Mouse (Mus musculus) gastrocnemius, postnatal 4 days (tissue): ENCODE measurements around the gene Lef1. TPM values are rescaled to one million over a fixed set of nuclear protein-coding genes. Genes with fewer than 3 reads are reported as not detected.

ENCODE experiments used
- DNase-seq, 2 experiments: peaks; one replicate each; pipeline ENCODE4 v3.0.0; 2021 to 2022; ENCODE audit warnings: low spot score in 2 of 2, mixed read lengths in 2 of 2
- total RNA-seq, 2 experiments: library from RNA; stranded (reverse); gene quantifications; 2 replicates each; pipeline ENCODE4 v1.2.3; 2021

Lef1 gene
- total RNA-seq, 2 experiments from 2014 or later: 1.1 to 2.0 TPM

DNA sequence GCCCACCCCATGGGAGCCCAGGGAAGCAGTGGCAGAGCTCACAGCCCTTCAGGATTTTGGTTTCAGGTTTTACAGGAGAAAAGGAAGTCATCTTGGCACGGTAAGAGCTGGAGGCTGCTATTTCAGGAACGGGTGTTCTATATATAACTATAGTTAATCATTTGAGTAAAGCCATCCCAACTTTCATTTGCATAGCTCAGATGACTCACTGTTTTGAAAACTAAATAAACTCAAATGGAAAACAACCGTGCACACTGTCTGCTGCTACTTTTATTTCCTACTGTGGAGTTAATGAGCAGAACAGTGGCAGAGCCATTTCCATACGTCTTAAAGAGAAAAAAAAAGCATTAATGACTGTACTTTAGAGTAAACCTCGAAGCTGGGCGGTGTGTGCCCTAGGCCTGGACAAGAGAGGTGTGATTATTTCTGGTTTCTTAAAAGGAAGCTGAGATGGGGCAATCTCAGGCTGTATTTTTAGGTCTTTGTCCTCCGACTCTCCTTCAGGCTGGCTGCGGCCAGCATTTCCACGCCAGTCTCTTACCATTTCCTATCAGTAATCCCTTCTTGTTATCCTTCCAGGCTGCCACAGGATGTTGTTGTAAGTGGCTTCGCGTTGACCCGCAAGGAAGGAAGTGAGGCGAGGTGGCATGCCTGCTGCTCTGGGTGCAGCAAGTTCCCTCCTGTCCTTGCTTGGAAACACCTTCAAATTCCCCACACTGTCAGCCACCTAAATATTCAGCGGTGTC is 29.2 kb downstream of the Lef1 start:
- no peak for DNase-seq

DNA sequence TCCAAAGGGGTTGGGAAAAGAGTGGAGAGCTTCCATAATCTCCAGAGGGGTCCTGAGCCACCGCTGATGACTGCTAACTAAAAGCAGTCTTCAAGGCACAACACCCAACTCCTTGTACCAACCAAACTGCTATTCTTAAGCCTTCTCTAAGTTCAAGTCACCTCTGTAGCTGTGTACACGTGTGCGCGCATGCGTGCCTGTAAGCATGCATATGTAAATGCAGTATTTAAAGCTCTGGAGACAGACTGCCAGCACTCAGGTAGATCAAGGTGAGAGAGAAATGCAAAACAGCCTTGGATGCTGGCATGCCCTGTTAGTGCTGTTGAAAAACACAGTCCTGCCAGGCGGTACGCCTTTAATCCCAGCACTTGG is 29.8 kb downstream of the Lef1 start:
- no peak for DNase-seq

DNA sequence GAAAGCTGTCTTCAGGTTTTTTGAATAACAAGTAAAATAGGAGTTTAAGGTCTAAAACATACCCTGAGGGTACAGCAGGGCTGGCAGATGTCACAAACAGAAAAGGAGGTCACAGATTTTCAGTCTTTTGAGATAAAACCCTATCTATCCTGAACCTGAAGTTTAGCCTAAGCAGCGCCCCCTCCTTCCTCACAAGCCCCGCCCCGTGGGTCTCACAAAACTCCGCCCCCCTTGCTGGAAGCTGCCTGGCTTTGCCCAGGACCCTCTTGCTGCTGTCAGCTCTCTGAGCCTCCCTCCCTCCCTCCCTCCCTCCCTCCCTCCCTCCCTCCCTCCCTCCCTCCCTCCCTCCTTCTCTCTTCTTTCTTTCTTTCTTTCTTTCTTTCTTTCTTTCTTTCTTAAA is 31.3 kb downstream of the Lef1 start:
- no peak for DNase-seq

DNA sequence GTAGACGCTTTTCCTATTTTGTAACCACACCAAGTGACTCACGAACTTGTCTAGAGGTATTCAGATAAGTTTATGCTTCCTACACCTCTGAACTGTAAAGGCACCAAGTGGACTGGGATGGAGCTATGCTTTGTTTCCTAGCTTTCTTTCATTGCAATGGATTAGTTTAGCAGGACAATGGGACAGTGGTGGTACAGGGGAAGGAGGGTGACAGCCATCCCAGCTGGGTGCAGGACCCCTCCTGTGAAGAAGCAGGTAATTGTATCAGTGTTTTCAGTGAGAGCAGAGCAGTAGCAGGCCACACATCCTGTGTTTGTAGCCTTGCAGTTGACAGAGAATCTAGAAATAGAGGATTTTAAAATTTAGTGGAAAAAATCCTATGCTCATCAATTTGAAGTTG is 34.0 kb downstream of the Lef1 start:
- DNase-seq: no peak

DNA sequence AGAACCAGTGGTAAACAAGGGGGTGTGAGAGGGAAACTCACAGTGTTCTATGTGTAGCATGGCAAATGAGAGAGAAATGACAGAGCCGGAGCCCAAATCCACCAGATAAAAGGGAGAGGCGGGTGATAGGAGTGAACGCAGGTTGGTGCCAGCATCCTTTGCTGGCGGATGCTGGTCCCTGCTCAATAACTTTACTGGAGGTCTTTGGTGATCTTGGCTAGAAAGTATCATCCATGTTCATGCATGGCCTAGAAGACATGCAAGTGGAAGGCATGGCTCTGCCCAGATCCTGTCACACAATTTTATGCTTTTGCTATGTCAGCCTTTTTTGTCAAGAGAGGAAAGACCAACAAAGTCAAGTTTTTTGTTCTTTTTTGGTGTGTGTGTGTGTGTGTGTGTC is 42.6 kb downstream of the Lef1 start:
- no peak for DNase-seq

DNA sequence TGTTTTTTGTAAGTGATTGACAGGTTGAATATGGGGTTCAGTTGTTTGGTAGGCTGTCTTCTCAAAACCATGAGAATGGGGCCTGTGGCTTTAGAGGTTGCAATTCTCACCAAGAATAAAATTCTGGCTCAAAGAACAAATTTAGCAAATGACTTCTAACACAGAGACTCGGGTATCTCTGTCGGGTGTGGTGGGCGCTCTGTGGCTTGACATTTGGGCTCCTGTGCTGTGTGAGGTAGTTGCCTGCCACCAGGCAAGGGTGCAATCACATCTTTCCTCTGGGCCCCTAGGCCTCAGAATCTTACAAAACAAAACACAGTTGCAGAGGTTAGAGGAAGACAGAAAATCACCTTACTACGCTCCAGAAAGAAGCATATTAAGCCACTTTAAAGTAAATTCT is 43.6 kb downstream of the Lef1 start:
- DNase-seq: no peak

DNA sequence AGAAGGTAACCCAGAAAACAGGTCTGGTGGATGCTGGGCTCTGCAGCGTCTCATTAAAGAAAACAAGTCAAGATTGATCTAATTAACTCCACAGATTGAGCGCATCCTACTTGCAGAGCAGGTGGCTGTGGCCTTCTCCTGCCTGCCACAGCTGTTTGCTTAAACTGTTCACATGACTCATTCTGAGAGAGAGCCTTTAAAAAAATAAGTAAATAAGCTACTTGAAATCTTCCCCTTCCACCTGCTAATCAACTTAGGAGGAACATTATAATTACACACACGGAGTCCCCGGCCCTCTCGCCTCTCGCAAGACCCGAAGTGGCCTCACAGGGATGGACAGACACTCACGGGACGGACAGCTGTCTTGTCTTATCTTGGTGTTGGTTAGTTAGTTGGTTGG is 44.3 kb downstream of the Lef1 start:
- no peak for DNase-seq

DNA sequence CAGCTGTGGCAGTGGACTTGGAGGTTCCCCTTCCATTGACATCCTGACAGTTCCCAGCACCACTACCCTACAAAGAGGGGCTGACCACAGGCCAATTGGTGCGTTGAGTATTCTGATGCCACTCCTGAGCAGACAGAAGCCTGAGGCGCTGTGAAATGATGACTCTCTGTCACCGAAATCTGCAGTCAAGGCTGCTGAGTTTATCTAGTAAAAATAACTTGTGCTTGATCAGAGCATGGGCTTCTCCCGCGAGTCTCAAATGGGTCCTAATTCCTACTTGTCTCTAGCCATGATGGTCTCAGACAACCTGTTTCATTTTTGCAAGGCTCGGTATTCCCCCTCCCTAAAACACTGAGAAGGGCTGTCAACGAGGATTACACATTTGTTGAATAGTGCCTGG is 44.8 kb downstream of the Lef1 start:
- no peak for DNase-seq

DNA sequence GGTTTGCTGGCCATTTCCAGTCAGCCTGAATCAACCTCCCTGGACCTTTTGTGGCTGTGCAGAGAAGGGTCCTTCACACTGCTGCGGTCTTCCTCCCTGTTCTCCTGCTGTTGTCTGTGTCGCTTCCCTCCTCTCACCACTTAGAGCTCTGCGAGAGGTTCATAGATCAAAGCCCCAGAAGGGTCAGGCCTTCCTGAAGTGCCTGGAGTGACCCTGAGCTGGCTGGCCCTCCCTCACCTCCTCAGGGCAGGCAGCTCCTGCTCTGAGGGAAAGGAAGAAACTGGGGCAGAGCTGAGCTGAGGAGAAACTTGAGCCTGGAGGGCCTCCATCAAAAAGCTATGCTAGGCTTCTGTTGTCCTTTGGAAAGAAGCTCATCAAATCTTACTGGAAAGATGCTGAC is 45.4 kb downstream of the Lef1 start:
- no peak for DNase-seq

DNA sequence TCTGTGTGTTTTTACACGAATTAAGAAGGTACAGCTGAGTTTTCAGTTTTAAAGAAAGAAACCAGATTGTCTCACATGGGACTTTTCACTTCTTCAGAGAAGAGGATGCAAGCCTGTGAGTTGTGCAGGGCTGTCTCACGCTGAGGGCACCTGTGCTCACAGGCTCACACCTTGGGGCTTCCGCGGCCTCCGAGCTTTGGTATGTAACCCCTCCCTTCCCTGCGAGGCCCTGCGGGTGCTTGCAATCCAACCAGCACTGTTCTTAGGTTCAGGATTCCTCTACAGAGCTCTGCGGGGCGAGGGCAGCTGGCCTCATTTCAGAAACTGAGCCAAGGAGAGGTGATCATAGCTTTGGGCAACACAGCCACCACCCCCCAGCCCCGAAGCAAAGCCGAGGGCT is 46.1 kb downstream of the Lef1 start:
- DNase-seq: no peak

DNA sequence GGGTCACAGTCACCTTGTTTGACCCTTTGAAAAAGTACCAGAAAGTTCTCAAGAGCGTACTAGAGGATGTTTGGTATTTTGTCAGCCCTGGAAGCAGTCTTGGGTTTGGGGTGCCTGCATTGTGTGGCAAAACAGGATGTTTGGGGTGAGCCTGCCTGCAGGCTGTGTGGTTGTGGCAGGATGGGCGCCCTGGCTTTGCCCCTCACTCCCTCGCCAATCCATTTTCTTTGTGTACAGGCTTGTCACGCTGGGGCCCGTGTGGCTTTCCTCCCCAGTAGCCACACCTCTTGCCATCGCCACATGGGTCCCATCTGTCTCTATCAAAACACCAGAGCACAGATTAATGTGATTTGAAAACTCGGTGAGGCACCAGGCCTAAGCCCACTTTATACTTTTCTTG is 47.2 kb downstream of the Lef1 start:
- DNase-seq: no peak

DNA sequence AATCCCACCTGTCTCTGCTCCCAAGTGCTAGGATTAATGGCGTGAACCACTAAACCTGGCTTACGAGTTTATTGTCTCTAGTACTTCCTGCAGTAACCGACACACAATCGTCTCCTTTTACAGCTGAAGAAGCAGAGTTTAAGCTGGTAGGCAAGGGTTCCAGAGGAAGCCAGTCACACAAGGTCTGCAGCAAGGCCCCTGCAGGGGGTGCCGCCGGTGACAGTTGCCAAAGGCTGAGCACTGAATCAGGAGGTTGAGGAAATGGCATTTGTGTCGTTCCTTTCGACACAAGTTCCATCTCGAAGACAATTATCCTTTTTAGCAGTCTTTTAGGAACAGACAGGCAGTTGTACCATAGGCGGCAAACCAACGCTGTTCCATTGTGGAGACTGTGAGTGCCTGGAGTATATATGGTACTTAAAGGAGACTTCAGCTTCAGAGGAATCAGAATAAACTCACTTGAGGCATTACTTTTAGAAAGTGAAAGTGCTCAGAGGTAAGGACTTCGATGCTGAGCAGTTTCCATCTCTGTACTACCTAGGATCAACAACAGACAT is 49.0 kb downstream of the Lef1 start:
- no peak for DNase-seq

DNA sequence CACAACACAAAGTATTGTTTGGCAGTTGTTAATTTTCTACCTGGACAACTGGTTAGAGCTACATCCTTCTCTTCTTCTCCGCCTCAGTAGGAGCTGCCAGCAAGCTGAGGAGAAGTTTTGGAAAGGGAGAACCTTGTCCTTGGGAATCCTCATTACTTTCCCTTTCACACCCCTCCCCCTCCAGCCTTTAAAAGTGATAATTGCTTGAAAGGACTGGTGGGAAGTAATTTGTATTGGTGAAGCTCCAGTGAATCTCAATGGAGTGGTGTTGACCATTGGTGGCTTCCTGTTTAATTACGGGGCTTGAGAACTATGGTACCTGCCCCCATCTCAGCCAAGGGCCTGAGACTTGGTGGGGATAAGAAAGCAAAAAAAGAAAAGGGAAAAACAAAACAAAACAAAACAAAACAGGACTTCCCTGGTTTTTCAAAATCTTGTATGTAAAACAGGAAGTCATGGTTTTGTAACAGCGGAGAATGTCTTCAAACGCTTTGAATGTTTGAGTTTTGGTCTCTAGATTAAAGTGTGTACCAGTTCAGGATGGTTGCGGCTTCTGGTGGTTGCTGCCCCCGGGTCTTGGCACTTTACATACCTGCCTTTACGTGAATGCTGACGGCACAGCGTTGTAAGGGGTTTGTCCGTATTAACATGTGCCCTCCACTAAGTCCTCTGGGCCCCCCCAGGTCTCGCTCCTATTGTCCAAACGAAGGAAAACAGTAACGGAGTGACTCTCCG is 49.8 kb downstream of the Lef1 start:
- DNase-seq: no peak

DNA sequence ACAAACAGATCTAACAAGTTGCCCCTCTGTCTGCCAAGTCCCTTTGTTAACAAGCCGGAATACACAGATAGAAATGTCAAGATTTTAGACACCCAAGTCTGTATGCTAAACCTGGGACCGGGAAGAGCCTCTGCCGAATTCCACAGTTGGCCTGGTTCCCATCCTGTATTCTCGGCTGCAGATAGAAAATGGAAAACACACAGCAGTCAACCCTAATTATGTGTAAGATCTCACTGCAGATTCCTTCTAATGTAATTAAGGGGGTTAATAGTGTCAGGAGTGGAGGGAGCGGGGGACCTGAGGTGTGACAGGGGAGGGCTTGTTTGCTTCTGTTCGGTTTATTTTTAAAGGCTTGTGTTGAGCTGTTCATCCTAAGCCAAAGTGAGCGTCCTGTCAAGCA is 50.6 kb downstream of the Lef1 start:
- DNase-seq: no peak

DNA sequence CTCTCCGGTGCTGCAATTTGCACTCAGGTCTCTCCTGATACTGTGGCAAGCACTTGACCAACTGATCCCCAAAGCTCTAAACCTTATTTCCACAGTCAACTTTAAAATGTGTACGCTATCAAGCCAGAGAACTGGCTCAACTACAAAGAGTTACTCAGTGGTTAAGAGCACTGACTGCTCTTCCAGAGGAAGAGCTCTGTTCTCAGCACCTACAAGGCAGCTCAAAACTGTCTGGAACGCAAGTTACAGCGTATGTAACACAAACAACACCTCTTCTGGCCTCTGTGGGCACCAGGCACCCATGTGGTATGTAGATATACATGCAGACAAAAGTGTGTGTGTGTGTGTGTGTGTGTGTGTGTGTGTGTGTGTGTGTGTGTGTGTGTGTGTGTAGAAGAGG is 57.5 kb downstream of the Lef1 start:
- no peak for DNase-seq

DNA sequence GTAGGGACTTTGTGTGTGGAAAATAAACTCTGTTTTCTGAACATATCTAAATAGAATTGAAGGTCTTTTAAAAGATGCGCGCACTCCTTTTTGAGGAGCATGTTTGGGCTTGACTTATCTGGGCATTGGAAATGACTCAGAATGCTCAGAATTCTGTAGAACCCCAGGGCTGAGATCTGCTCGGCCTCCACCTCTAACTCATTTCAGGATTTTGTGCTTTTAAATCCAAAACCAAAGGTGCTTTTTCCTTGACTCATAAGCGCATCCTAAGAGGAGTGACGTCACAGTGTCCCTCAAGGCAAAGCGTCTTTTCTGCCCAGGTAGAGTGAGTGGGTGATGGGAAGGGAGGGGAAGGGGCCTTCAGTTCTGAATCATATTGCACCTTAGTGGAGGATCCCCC is 58.9 kb downstream of the Lef1 start:
- no peak for DNase-seq

DNA sequence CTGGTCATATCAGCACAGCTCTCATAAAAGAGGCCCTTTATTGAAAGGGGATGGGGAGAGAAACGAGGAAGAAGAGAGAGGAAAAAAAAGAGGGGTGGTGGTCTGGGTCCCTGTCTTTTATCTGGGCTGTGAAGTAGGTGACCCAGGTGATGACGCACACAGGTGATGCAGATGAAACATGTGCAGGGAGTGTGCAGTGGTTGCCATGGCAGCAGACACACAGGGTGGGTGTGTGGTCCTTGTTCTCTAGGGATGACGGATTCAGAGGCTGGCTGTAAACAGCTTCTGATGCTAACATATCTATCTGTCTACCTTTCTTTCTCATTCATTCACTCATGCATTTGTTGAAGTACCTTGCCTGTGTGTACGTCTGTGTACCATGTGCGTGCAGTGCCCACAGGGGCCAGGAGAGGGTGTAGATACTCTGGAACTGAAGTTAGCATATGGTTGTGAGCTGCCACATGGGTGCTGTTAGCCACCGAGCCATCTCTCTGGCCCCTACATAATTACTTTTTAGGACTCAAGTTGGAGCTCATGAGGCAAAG is 59.9 kb downstream of the Lef1 start:
- DNase-seq: no peak

DNA sequence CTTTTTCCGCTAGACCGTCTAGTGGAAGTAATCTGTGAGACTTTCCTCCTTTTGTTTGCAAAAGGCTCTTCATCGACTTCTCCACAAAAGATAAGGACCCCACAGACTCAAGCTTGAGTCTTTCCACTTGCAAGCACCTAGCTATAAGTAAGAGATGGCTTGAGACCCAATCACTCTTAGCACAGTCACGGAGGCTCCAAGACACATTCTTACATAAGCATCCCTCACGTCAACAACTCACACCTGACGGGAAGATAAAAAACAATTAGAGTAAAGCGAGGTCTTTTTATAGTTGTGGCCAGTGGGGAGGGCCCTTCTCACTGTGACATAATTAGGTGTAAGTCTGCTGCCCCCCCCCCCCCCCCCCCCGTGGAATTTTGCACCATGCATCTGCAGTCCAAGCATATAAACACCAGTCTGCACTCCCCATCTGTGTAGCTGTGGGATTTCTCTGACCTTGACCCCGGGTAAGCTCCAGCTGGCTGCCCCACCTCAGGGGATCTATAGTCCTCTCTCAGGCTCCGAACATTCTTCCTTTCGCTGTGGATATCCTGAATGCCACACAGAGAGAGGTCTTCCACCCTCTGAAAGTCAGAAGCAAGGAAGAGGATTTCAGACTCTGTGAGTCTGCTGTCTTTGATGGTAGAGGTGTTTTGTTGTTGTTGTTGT is 61.2 kb downstream of the Lef1 start:
- no peak for DNase-seq

DNA sequence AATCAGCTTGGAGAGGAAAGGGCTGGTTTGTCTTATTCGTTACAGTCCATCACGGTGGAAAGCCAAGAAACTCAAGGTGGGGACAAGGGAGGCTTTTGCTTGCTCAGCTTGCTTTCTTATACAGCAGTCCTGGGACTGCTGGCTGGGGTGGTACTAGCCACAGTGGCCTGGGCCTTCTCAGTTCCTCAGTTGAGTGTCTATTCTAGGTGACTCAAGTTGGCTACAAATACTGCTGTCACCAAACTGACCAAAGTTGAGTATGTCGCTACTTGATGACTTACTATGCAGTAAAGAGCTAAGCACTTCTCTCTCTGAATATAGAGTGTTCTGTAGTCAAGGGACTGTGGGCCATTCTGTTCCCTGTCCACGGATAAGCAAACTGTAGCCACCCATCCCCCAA is 62.0 kb downstream of the Lef1 start:
- no peak for DNase-seq

DNA sequence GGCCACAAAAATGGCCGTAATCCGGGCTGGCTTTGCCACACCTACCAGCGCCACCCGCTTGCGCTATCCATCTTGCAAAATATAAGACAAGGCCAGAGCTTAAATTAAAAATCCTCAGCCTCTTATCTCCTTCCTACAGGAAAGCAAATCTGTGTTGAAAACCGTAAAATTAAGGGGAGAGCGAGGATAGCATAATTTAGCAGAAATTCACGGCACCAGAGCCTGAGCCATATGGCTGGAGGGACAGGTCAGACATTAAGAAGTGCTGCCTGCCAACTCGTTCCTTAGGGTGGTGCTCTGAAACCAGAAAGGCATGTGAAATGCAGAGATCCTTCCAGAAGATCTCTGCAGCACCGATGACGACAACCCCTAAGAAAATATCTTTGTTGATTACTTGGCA is 70.7 kb downstream of the Lef1 start:
- no peak for DNase-seq

DNA sequence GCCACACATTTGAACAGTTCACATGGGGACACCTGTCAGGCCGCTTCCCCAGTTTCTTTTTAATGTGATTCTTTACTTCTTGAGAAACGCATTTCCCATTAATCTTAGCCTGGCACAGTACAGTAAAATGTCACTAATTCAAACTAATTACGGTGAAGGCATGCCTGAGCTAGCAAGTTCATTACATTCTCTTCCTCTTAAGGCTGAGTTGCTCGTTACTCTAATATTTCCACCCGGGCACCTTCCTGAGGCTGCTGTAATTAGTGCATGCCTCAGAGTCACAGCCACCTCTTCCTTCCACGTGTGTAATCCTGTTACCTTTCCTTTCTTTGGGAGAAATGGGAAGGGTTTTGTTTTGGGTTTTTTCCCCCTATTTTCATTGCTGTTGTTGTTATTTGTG is 71.9 kb downstream of the Lef1 start:
- DNase-seq: no peak

DNA sequence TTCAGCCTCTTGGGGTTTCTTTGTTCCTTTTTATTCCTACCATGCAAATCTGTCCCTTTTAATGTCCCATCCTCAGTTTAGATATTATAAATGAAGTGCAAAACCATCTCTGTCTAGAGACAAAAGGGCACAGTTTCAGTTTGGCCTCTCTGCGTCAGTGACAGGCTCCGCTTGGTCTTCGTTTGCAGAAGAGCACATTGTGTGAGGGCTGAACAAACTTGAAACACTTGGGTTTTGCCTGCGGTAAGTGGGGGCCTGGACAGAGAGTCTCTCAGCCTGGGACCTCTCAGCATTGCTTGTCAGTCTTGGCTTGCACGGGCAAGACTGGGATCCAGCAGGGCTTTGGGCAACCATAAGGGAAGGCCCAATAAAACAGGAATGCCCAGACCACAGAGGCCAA is 75.9 kb downstream of the Lef1 start:
- no peak for DNase-seq
